Mouse (Mus musculus) bone marrow, adult 2 months (tissue): Measurements from ENCODE around the gene Tor2a. TPM values are rescaled to one million over a fixed set of nuclear protein-coding genes. Genes with fewer than 3 reads are reported as not detected.

Source experiments
- H3K27ac ChIP-seq: fragments of 200-500 bp; 2 replicates; pipeline ENCODE4 v1.5.1; 2012; ENCODE audit warnings: low read depth, mild to moderate bottlenecking, control low read depth, inconsistent platforms, low read length; ENCODE audit not compliant: control insufficient read depth, poor library complexity, insufficient read depth
- H3K4me1 ChIP-seq: fragments of 200-500 bp; 2 replicates; pipeline ENCODE4 v1.6.1; 2011; ENCODE audit warnings: low read length; ENCODE audit not compliant: control insufficient read depth, insufficient read depth
- H3K4me3 ChIP-seq: fragments of 200-500 bp; replicated peaks from 2 replicates; pipeline ENCODE3; 2011; ENCODE audit warnings: mild to moderate bottlenecking, low read depth, low read length, control low read depth; ENCODE audit not compliant: control insufficient read depth
- CTCF ChIP-seq: fragments of 200-500 bp; IDR thresholded peaks from 2 replicates; pipeline ENCODE4 v1.5.1; 2011; ENCODE audit warnings: low read length, control low read depth; ENCODE audit not compliant: control insufficient read depth, insufficient read depth
- POLR2A ChIP-seq: fragments of 200-500 bp; IDR thresholded peaks from 2 replicates; pipeline ENCODE4 v1.6.1; 2011; ENCODE audit warnings: low read depth, mild to moderate bottlenecking, control low read depth, low read length, borderline replicate concordance; ENCODE audit not compliant: control insufficient read depth
- WGBS: fragments of 180-500 bp; shearing (Covaris S2); methylation state at CpG from one replicate; pipeline ENCODE4 v1.1.7; 2018; 5-methylcytosine and 5-hydroxymethylcytosine counted together
- polyA plus RNA-seq: library from polyadenylated mRNA; stranded (reverse); fragments of >200 nt; gene quantifications from 2 replicates; pipeline ENCODE4 v1.2.4, GENCODE M21; 2011; ENCODE audit warnings: low replicate concordance; ENCODE audit not compliant: missing spikeins, insufficient read depth, insufficient read length

Gene Tor2a
- polyA plus RNA-seq, 1 experiment: 13.6 TPM

DNA sequence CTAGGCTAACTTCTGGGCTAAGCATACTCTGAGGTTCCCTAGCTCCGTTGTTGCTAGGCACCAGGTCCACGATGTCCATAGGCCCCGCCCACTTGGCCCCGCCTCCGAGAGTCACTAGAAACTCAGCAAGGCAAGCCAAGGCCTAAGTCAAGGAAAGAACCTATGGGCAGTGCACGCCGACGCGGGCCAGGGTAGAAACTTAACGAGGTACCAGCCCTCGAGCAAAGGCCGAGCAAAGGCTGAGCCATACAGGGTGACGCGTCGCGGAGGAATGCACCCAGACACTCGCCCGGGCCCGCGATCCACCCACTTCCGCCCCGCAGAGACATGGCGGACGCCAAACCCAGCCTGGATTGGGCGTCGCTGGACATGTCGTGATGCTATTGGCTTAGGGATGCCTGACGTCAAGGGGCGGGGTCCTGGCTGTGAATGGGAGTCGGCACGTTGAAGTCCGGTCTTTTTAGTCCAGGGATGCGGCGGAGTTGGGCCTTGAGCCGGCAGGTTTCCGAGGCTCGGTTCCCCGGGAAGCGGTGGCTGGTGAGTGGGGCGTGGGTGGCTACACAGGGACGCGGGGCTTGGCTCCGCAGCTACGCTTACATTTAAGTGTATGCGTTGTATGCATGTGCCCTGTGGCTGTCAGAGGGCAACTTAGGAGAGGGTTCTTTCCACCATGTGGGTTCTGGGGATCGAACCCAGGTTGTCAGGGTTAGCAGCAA, 18.5 kb downstream of the Tor2a start, which contains the start of the genes Ttc16 and Ptrh1:
TSS of gene Ttc16 (minus strand) at position 275 of the 716 bp plus-strand sequence.
TSS of gene Ptrh1 (plus strand) at position 428 of the 716 bp plus-strand sequence.
- under 1% methylated on average over 46 of the region's 46 CpGs for WGBS
- TF ChIP-seq POLR2A: peak; percentile 25; the same call in 1 of the 2 replicates
- no peak for TF ChIP-seq CTCF
- Histone ChIP-seq H3K27ac (peak within 1 kb of the TSS; percentile 7; the same call in 1 of the 2 replicates), H3K4me3 (peak within 1 kb of the TSS; percentile 84), H3K4me1 (no peaks in the 10 kb centered on the region)

GRCm38 (mm10) chr2:32776192-32776591, 19.2 kb downstream of the Tor2a start:
- H3K4me3 ChIP-seq: no peak overlapping the region
- WGBS: 43% methylated on average over 22 of the region's 22 CpGs
- H3K27ac ChIP-seq: no peak overlapping the region
- no peaks in the 10 kb centered on the region for H3K4me1 ChIP-seq
- no peak for TF ChIP-seq CTCF
- no peak for TF ChIP-seq POLR2A

DNA sequence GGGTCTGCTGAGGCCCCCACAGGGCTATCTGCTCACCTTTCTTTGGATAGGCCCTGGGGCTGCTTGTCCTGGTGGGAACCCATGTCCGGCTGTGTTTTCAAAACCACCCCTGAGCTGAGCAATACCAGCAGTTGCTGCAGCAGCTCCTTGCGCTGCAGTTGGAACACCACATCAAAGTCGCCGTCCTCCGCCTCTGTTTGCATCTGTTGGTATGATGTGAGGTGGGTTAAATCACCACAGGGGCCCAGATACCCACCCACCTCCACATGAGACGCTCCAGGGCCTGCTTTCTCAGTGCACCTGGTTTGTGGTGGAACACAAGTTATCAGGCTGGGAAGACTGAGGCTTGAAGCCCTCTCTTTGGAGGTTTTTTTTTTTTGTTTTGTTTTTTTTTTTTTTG, 21.0 kb downstream of the Tor2a start:
- H3K4me3 ChIP-seq: no peak overlapping the region
- WGBS: 89% methylated on average over 6 of the region's 6 CpGs
- H3K4me1 ChIP-seq: no peaks in the 10 kb centered on the region
- TF ChIP-seq POLR2A (no peak), CTCF (no peak)
- no peak overlapping the region for H3K27ac ChIP-seq

GRCm38 (mm10) chr2:32779131-32779530, 22.1 kb downstream of the Tor2a start:
- no peak overlapping the region for H3K4me3 ChIP-seq
- 16% methylated on average over 8 of the region's 8 CpGs for WGBS
- TF ChIP-seq CTCF: peak; percentile 80
- TF ChIP-seq POLR2A: no peak
- no peaks in the 10 kb centered on the region for H3K4me1 ChIP-seq
- no peak overlapping the region for H3K27ac ChIP-seq

DNA sequence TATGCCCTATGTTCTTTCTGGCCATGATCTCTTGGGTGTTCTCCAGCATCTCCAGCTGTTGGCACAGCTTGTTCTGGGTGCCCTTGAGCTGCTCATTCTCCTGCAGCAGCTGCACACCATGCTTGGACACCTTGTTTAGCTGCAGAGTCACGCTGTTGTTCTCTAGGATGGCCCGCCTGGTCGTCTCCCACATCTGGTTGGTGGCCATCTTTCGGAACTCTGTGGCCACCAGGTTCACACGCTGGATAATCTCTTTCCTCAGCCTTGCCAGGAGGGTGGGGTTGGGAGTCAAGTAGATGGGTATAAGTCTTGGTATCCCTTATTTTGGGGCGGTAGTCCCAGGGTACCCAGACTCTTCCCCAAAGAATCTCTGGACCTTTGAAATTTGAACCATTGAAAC, 22.7 kb downstream of the Tor2a start:
- no peak for TF ChIP-seq CTCF
- H3K4me3 ChIP-seq: no peak overlapping the region
- no peaks in the 10 kb centered on the region for H3K4me1 ChIP-seq
- 87% methylated on average over 6 of the region's 6 CpGs for WGBS
- no peak overlapping the region for H3K27ac ChIP-seq

DNA sequence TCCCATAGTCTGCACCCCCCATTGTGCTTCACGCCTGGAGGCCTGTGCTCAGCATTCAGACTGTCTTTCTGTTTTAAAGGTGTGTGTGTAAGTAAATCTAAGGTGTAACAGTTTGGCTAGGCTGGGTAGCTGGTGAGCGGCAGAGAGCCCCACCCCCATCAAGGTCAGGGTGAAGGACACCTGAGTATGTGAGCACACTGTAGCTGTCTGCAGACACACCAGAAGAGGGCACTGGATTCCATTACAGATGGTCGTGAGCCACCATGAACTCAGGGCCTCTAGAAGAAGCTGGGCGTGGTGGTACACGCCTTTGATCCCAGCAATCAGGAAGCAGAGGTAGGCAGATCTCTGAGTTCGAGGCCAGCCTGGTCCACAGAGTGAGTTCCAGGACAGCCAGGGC, 24.7 kb downstream of the Tor2a start:
- Histone ChIP-seq H3K27ac (no peak overlapping the region), H3K4me3 (no peak overlapping the region), H3K4me1 (no peaks in the 10 kb centered on the region)
- WGBS: 80% methylated on average over 6 of the region's 6 CpGs
- no peak for TF ChIP-seq CTCF

DNA sequence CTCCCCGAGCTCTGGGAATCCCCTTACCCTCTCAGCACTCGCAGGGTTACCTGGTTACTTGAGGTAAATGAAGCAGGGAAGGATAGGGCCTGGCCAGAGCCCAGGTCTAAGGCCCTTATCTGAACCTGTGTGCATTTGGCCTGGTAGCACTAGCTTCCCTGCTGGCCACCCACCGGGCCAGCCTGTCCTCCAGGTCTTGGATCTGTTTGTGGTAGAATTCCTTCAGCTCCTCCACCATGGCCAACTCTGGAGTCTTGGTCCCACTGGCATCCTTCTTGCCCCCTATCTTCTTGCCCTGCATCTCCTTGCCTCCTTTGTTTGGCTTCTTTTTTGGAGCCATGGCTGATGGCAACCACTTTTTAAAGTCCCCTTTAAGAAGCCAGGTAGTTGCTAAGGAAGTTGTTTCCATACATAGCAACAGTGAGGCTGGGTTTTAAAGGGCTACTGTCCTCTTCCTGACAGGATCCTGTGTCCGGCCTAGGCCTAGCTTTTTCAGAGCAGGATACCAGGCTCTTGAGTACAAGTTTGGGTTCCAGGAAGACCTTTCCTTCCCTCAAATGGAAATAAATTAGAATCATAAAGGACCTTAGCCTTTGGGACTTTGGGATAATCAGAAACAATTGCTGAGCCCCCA, 27.1 kb downstream of the Tor2a start, which contains the start of gene Cfap157:
TSS of gene Cfap157 (minus strand) at position 381 of the 634 bp plus-strand sequence.
- TF ChIP-seq POLR2A: no peak
- TF ChIP-seq CTCF: no peak
- H3K4me3 ChIP-seq: no peak within 1 kb of the TSS
- WGBS: 73% methylated on average over 4 of the region's 4 CpGs
- H3K27ac ChIP-seq: no peak within 1 kb of the TSS
- no peaks in the 10 kb centered on the region for H3K4me1 ChIP-seq

DNA sequence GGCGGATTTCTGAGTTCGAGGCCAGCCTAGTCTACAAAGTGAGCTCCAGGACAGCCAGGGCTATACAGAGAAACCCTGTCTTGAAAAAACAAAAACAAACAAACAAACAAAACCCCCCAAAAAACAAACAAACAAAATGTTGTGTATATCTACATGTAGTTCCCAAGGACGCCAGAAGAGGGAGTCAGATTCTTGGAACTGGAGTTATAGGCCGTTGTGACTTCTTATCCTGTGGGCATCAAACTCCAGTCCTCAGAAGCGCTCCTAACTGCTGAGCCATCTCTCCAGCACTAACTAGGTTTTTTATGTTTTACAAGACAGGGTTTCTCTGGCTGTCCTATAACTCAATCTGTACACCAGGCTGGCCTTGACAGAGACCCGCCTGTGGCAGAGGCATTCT, 30.1 kb downstream of the Tor2a start:
- no peak for TF ChIP-seq POLR2A
- 0 out of 2 replicates have a peak, but pooled peaks have one; percentile 9 for TF ChIP-seq CTCF
- WGBS: 58% methylated on average over 6 of the region's 6 CpGs
- no peak overlapping the region for H3K4me3 ChIP-seq
- H3K27ac ChIP-seq: no peak overlapping the region
- H3K4me1 ChIP-seq: no peaks in the 10 kb centered on the region
